Mouse (Mus musculus): ENCODE measurements around the gene Soga1.

DNA sequence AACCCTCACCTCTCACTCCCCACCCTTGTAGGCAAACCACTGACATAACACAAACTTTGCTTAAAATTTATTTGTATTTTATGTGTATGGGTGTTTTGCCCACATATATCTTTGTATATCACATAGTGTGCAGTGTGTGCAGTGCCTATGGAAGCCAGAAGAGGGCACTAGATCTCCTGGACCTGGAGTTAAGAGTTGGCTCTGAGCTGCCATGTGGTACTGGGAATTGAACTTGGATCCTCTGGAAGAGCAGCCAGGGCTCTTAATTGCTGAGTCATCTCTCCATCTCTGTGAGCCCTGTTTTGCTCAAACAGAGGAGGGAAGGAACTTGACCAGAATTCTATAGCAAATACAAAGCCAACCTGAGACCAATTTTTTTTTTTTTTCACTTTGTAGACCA lies 35.1 kb downstream of the Soga1 start:
- TF ChIP-seq CTCF (IDR thresholded peaks at IDR 0.05; ENCODE audit: extremely low read depth, insufficient read length, insufficient replicate concordance, low read depth, low read length), result 0 out of 2 replicates have a peak, but pooled peaks have one; percentile 32
- no peak for TF ChIP-seq POLR2A (IDR thresholded peaks at IDR 0.05; ENCODE audit: low read depth, low read length)

Measured in small intestine, adult 2 months (tissue).